Mouse (Mus musculus) liver, postnatal 0 days (tissue): ENCODE results near the gene Uqcc2. TPM values are rescaled to one million over a fixed set of nuclear protein-coding genes. Genes with fewer than 3 reads are reported as not detected.
A peak's percentile ranks its signal among the peaks of the same experiment; 100 is the strongest.

Experiments
- ATAC-seq: fragments of 200-750 bp; cut with Nextera tagmentation; 2 replicates; pipeline ENCODE4 v1.8.0; 2017; ENCODE audit warnings: mild to moderate bottlenecking, moderate library complexity
- DNase-seq: peaks from one replicate; pipeline ENCODE4 v3.0.0-alpha.2; 2016
- H3K27ac ChIP-seq: fragments of 300-500 bp; sonication (generic); 2 replicates; pipeline ENCODE4 v1.5.1; 2014; ENCODE audit warnings: antibody characterized with exemption, moderate library complexity, mild to moderate bottlenecking, low read depth
- H3K27me3 ChIP-seq: fragments of 300-500 bp; sonication (generic); 2 replicates; pipeline ENCODE4 v1.6.1; 2014; ENCODE audit warnings: low read length, control low read depth, mixed read lengths; ENCODE audit not compliant: insufficient read depth
- H3K36me3 ChIP-seq: fragments of 300-500 bp; sonication (generic); replicated peaks from 2 replicates; pipeline ENCODE4 v1.6.1; 2014; ENCODE audit warnings: mild to moderate bottlenecking, control low read depth, low read length, moderate library complexity, mixed read lengths; ENCODE audit not compliant: insufficient read depth
- H3K4me1 ChIP-seq: fragments of 300-500 bp; sonication (generic); 2 replicates; pipeline ENCODE4 v1.6.1; 2014; ENCODE audit warnings: antibody characterized with exemption, mild to moderate bottlenecking, control low read depth; ENCODE audit not compliant: insufficient read depth
- H3K4me2 ChIP-seq: fragments of 300-500 bp; sonication (generic); 2 replicates; pipeline ENCODE4 v1.6.1; 2014; ENCODE audit warnings: low read depth, mild to moderate bottlenecking, low read length, moderate library complexity, mixed read lengths
- H3K4me3 ChIP-seq: fragments of 300-500 bp; sonication (generic); 2 replicates; pipeline ENCODE4 v1.5.1; 2014; ENCODE audit warnings: low read depth, low read length
- H3K9ac ChIP-seq: fragments of 300-500 bp; sonication (generic); replicated peaks from 2 replicates; pipeline ENCODE4 v1.6.1; 2014; ENCODE audit warnings: mild to moderate bottlenecking, moderate library complexity
- H3K9me3 ChIP-seq: fragments of 300-500 bp; sonication (generic); 2 replicates; pipeline ENCODE4 v1.6.1; 2016; ENCODE audit warnings: mild to moderate bottlenecking, control low read depth, low read length, mixed read lengths
- CTCF ChIP-seq: sonication (generic); IDR thresholded peaks from 2 replicates; pipeline ENCODE4 v1.5.1; 2016; ENCODE audit warnings: antibody characterized with exemption, low read depth
- EP300 ChIP-seq: IDR thresholded peaks from 2 replicates; pipeline ENCODE4 v1.6.1; 2016; ENCODE audit warnings: antibody characterized with exemption, low read depth, mild to moderate bottlenecking
- WGBS: fragments of 180-500 bp; shearing (Covaris S2); extraction: QIAGEN DNeasy Blood & Tissue Kit; methylation state at CpG from one replicate; pipeline ENCODE4 v1.1.7; 2014; ENCODE audit not compliant: insufficient replicate concordance; 5-methylcytosine and 5-hydroxymethylcytosine counted together
- polyA plus RNA-seq: library from polyadenylated mRNA; unstranded; fragments of >200 nt; fragmentation: Nextera tagmentation; extraction: Ambion mirVana; gene quantifications from 2 replicates; pipeline ENCODE4 v1.2.1, GENCODE M21; 2015

The Uqcc2 gene
- polyA plus RNA-seq, 1 experiment from 2014 or later: 107 TPM

- peak overlapping the region; percentile 26; the same call in 1 of the 2 replicates for H3K4me2 ChIP-seq
- DNase-seq: peak; percentile 66
- no peaks in the 10 kb centered on the region for H3K27me3 ChIP-seq
- TF ChIP-seq EP300 (peak; percentile 99), CTCF (no peak)
- peaks cover 16% of the 10 kb centered on the region for H3K4me1 ChIP-seq
- ATAC-seq: peak; percentile 96
- no peaks in the 10 kb centered on the region for H3K9me3 ChIP-seq
- 37% methylated on average over 8 of the region's 8 CpGs for WGBS
- H3K9ac ChIP-seq: no peak overlapping the region
- no peak overlapping the region for H3K4me3 ChIP-seq
- H3K36me3 ChIP-seq: no peaks in the 10 kb centered on the region
- peak overlapping the region; percentile 76 for H3K27ac ChIP-seq
Measured at GRCm38 (mm10) chr17:27152976-27153723, 19.4 kb upstream of the Uqcc2 start.

- Histone ChIP-seq H3K4me3 (no peak overlapping the region), H3K4me1 (peaks cover 16% of the 10 kb centered on the region), H3K9me3 (no peaks in the 10 kb centered on the region), H3K9ac (no peak overlapping the region), H3K27ac (no peak overlapping the region), H3K36me3 (no peaks in the 10 kb centered on the region), H3K4me2 (no peak overlapping the region), H3K27me3 (no peaks in the 10 kb centered on the region)
- no peak for ATAC-seq
- peak; percentile 78 for DNase-seq
- peak; percentile 80 for TF ChIP-seq CTCF
- no peak for TF ChIP-seq EP300
- WGBS: 70% methylated on average over 8 of the region's 8 CpGs
Measured at GRCm38 (mm10) chr17:27151411-27151810, 17.7 kb upstream of the Uqcc2 start.

- Histone ChIP-seq H3K4me1 (peaks cover 16% of the 10 kb centered on the region), H3K9me3 (no peaks in the 10 kb centered on the region), H3K9ac (no peak overlapping the region), H3K4me3 (no peak overlapping the region), H3K36me3 (no peaks in the 10 kb centered on the region), H3K27ac (no peak overlapping the region), H3K4me2 (no peak overlapping the region), H3K27me3 (no peaks in the 10 kb centered on the region)
- DNase-seq: no peak
- 68% methylated on average over 7 of the region's 7 CpGs for WGBS
- no peak for ATAC-seq
- TF ChIP-seq EP300 (no peak), CTCF (no peak)
Measured at GRCm38 (mm10) chr17:27150871-27151270, 17.2 kb upstream of the Uqcc2 start.

DNA sequence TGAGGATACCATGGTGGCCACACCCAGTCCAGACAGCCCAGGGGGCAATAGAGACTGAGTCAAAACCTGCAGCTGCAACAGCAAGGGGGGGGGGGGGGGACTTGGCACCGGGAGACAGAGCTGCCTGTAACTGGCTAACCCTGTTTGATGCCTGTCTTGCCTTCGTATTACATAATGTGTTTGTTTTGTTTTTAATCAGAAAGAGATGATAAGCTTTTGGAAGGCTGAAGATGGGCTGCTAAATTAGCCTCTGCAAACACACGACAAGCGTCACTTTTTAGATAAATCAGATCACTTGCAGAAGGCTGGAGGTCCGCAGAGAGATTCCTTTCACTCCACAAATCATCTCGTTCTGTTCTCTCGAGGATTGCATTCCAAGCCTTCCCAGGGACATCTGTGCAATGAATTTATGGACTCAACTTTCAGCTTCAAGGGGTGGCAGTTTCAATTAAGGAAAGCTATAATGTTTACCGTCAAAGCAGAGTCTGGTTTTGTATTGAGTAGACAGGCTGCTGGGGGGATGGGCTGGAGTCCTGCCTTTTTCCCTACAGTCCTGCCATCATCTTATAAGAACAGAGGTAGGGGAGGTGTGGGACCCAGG lies 12.7 kb upstream of the Uqcc2 start:
- H3K4me1 ChIP-seq: no peaks in the 10 kb centered on the region
- H3K9ac ChIP-seq: no peak overlapping the region
- H3K27ac ChIP-seq: no peak overlapping the region
- 27% methylated on average over 8 of the region's 8 CpGs for WGBS
- H3K27me3 ChIP-seq: no peaks in the 10 kb centered on the region
- TF ChIP-seq CTCF (no peak), EP300 (no peak)
- H3K4me2 ChIP-seq: no peak overlapping the region
- no peak for ATAC-seq
- DNase-seq: no peak
- H3K9me3 ChIP-seq: no peaks in the 10 kb centered on the region
- no peaks in the 10 kb centered on the region for H3K36me3 ChIP-seq
- H3K4me3 ChIP-seq: no peak overlapping the region

DNA sequence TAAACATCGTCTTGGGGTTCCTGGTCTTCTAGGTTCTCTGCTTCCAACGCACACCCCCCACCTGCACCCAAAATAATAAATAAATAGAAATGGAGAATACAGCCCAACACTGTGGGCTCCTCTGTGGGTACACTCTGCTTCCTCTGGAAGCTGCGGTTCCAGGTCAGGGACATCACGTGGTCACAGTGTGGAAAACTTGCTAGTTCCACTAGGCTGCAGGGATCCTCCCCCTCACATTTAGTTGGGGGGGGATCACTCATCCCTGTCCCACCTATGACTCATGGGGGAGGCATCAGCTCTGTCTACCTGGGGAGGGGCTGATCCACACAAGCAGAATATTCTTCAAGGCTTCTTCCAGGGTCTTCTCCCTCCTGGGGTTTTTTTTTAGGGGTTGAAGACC lies 10.4 kb upstream of the Uqcc2 start:
- no peak for ATAC-seq
- no peaks in the 10 kb centered on the region for H3K9me3 ChIP-seq
- no peaks in the 10 kb centered on the region for H3K27me3 ChIP-seq
- no peaks in the 10 kb centered on the region for H3K4me1 ChIP-seq
- no peaks in the 10 kb centered on the region for H3K36me3 ChIP-seq
- H3K9ac ChIP-seq: no peak overlapping the region
- no peak for DNase-seq
- 52% methylated on average over 4 of the region's 4 CpGs for WGBS
- no peak overlapping the region for H3K4me3 ChIP-seq
- TF ChIP-seq CTCF (no peak), EP300 (no peak)
- H3K4me2 ChIP-seq: no peak overlapping the region
- H3K27ac ChIP-seq: no peak overlapping the region

GRCm38 (mm10) chr17:27141971-27142450 lies 8.3 kb upstream of the Uqcc2 start:
- Histone ChIP-seq H3K36me3 (no peaks in the 10 kb centered on the region), H3K27ac (no peak overlapping the region), H3K4me3 (no peak overlapping the region), H3K27me3 (no peaks in the 10 kb centered on the region), H3K4me1 (no peaks in the 10 kb centered on the region), H3K9me3 (no peaks in the 10 kb centered on the region), H3K9ac (no peak overlapping the region), H3K4me2 (no peak overlapping the region)
- ATAC-seq (no peak), DNase-seq (no peak)
- 51% methylated on average over 10 of the region's 10 CpGs for WGBS
- TF ChIP-seq EP300: no peak
- TF ChIP-seq CTCF: no peak
